Mouse (Mus musculus) CH12.LX (cell line): ENCODE measurements around the gene Rbbp8nl.

Experiments used
- CTCF ChIP-seq, 2 experiments: IDR thresholded peaks in 1 of 2; conservative IDR thresholded peaks in 1 of 2; 2 replicates each; pipeline ENCODE4 v1.5.1; 2011 to 2012; ENCODE audit warnings: low read depth in 2 of 2, low read length in 2 of 2, improper control_type of control experiment in 1 of 2, inconsistent platforms in 1 of 2, mild to moderate bottlenecking in 1 of 2, moderate library complexity in 1 of 2
- EP300 ChIP-seq: IDR thresholded peaks from 2 replicates; pipeline ENCODE4 v1.6.1; 2011; ENCODE audit warnings: low read length, improper control_type of control experiment
- GABPA ChIP-seq: IDR thresholded peaks from 2 replicates; pipeline ENCODE4 v1.6.1; 2012; ENCODE audit warnings: low read depth, low read length, improper control_type of control experiment, inconsistent platforms; ENCODE audit not compliant: insufficient replicate concordance
- JUND ChIP-seq: conservative IDR thresholded peaks from 2 replicates; pipeline ENCODE4 v1.6.1; 2011; ENCODE audit warnings: low read depth, low read length, improper control_type of control experiment
- MXI1 ChIP-seq: IDR thresholded peaks from 2 replicates; pipeline ENCODE4 v1.6.1; 2011; ENCODE audit warnings: mild to moderate bottlenecking, low read depth, low read length, improper control_type of control experiment
- POLR2A ChIP-seq: IDR thresholded peaks from 2 replicates; pipeline ENCODE4 v1.6.1; 2011; ENCODE audit warnings: low read depth, mild to moderate bottlenecking, improper control_type of control experiment, low read length
- SIN3A ChIP-seq: IDR thresholded peaks from 2 replicates; pipeline ENCODE4 v1.6.1; 2012; ENCODE audit warnings: low read length, improper control_type of control experiment, inconsistent platforms
- TBP ChIP-seq: conservative IDR thresholded peaks from 2 replicates; pipeline ENCODE4 v1.6.1; 2011; ENCODE audit warnings: low read depth, low read length, improper control_type of control experiment
- TCF12 ChIP-seq: IDR thresholded peaks from 2 replicates; pipeline ENCODE4 v1.6.1; 2014; ENCODE audit warnings: low read depth, mild to moderate bottlenecking, inconsistent platforms, low read length, improper control_type of control experiment
- UBTF ChIP-seq: IDR thresholded peaks from 2 replicates; pipeline ENCODE4 v1.6.1; 2012; ENCODE audit warnings: low read depth, mild to moderate bottlenecking, inconsistent platforms, low read length, improper control_type of control experiment, moderate library complexity
- USF1 ChIP-seq: IDR thresholded peaks from 2 replicates; pipeline ENCODE4 v1.6.1; 2014; ENCODE audit warnings: low read depth, mild to moderate bottlenecking, inconsistent platforms, low read length, improper control_type of control experiment
- ZNF384 ChIP-seq: IDR thresholded peaks from 2 replicates; pipeline ENCODE4 v1.6.1; 2012; ENCODE audit warnings: low read depth, low read length, improper control_type of control experiment, inconsistent platforms

- no peak for TF ChIP-seq MXI1
- no peak for TF ChIP-seq CTCF (conservative IDR thresholded peaks at IDR 0.05 in 1 of 2, IDR thresholded peaks at IDR 0.05 in 1 of 2; ENCODE audit: low read depth in 2 of 2, low read length in 2 of 2)
- no peak for TF ChIP-seq EP300
- no peak for TF ChIP-seq POLR2A
- TF ChIP-seq GABPA = no peak
- no peak for TF ChIP-seq JUND
- no peak for TF ChIP-seq USF1
- TF ChIP-seq TBP = no peak
- no peak for TF ChIP-seq UBTF
- TF ChIP-seq TCF12 = no peak
- no peak for TF ChIP-seq ZNF384
- TF ChIP-seq SIN3A = no peak
These were observed 17.8 kb downstream of the Rbbp8nl start for GRCm38 (mm10) chr2:180271804-180272395.
